Mouse (Mus musculus) forebrain, embryonic 11.5 days (tissue): ENCODE data around the gene Crbn. TPM values are rescaled to one million over a fixed set of nuclear protein-coding genes. Genes with fewer than 3 reads are reported as not detected.

Experiments
- ATAC-seq: fragments of 200-750 bp; cut with Nextera tagmentation; replicated peaks from 2 replicates; pipeline ENCODE4 v1.8.0; 2017; ENCODE audit warnings: moderate TSS enrichment; ENCODE audit not compliant: low FRiP score
- DNase-seq: peaks from one replicate; pipeline ENCODE4 v3.0.0-alpha.2; 2017; ENCODE audit warnings: low spot score
- H3K27ac ChIP-seq: fragments of 300-500 bp; sonication (generic); 2 replicates; pipeline ENCODE4 v1.5.1; 2014; ENCODE audit warnings: low read depth, low read length
- H3K27me3 ChIP-seq: fragments of 300-500 bp; sonication (generic); 2 replicates; pipeline ENCODE4 v1.6.1; 2014; ENCODE audit warnings: mild to moderate bottlenecking, low read length, mixed read lengths; ENCODE audit not compliant: control insufficient read depth, insufficient read depth
- H3K36me3 ChIP-seq: fragments of 300-500 bp; sonication (generic); 2 replicates; pipeline ENCODE4 v1.6.1; 2014; ENCODE audit warnings: mild to moderate bottlenecking, low read length, moderate library complexity, mixed read lengths; ENCODE audit not compliant: control insufficient read depth, insufficient read depth
- H3K4me1 ChIP-seq: fragments of 300-500 bp; sonication (generic); replicated peaks from 2 replicates; pipeline ENCODE4 v1.6.1; 2014; ENCODE audit warnings: low read length, mixed read lengths; ENCODE audit not compliant: control insufficient read depth, insufficient read depth
- H3K4me2 ChIP-seq: fragments of 300-500 bp; sonication (generic); 2 replicates; pipeline ENCODE4 v1.6.1; 2014; ENCODE audit warnings: low read depth, mild to moderate bottlenecking, low read length, moderate library complexity, mixed read lengths; ENCODE audit not compliant: severe bottlenecking
- H3K4me3 ChIP-seq: fragments of 300-500 bp; sonication (generic); 2 replicates; pipeline ENCODE4 v1.5.1; 2014; ENCODE audit warnings: low read depth, low read length
- H3K9ac ChIP-seq: fragments of 300-500 bp; sonication (generic); 2 replicates; pipeline ENCODE4 v1.6.1; 2014; ENCODE audit warnings: low read length
- H3K9me3 ChIP-seq: fragments of 300-500 bp; sonication (generic); 2 replicates; pipeline ENCODE4 v1.6.1; 2016; ENCODE audit warnings: low read length, mixed read lengths; ENCODE audit not compliant: control insufficient read depth
- WGBS: fragments of 180-500 bp; shearing (Covaris S2); extraction: QIAGEN DNeasy Blood & Tissue Kit; methylation state at CpG from one replicate; pipeline ENCODE4 v1.1.7; 2014; 5-methylcytosine and 5-hydroxymethylcytosine counted together
- polyA plus RNA-seq: library from polyadenylated mRNA; unstranded; fragments of >200 nt; fragmentation: Nextera tagmentation; extraction: Ambion mirVana; gene quantifications from 2 replicates; pipeline ENCODE4 v1.2.1, GENCODE M21; 2014

Gene Crbn
- polyA plus RNA-seq, 1 experiment from 2014 or later: 47.4 TPM

GRCm38 (mm10) chr6:106770046-106770445, 29.8 kb downstream of the Crbn start:
- peaks cover 3% of the 10 kb centered on the region; the same call in 1 of the 2 replicates for H3K4me1 ChIP-seq

GRCm38 (mm10) chr6:106769290-106769866, 30.5 kb downstream of the Crbn start:
- H3K27me3 ChIP-seq: no peaks in the 10 kb centered on the region
- peak overlapping the region; percentile 76 for H3K9ac ChIP-seq
- 2% methylated on average over 33 of the region's 33 CpGs for WGBS
- ATAC-seq (peak; percentile 77), DNase-seq (no peak)
- H3K4me2 ChIP-seq: peak overlapping the region; percentile 75
- H3K9me3 ChIP-seq: no peaks in the 10 kb centered on the region
- H3K4me3 ChIP-seq: peak overlapping the region; percentile 83
- H3K36me3 ChIP-seq: no peaks in the 10 kb centered on the region
- peaks cover 3% of the 10 kb centered on the region; the same call in 1 of the 2 replicates for H3K4me1 ChIP-seq
- H3K27ac ChIP-seq: no peak overlapping the region

More at GRCm38 (mm10) chr6:106770046-106770445, 29.8 kb downstream of the Crbn start:
- peak overlapping the region; percentile 75 for H3K4me2 ChIP-seq
- no peak for ATAC-seq
- DNase-seq: no peak
- H3K36me3 ChIP-seq: no peaks in the 10 kb centered on the region; the same call in 1 of the 2 replicates
- H3K27ac ChIP-seq: no peak overlapping the region
- 57% methylated on average over 4 of the region's 4 CpGs for WGBS
- no peaks in the 10 kb centered on the region for H3K9me3 ChIP-seq
- peak overlapping the region; percentile 76 for H3K9ac ChIP-seq
- peak overlapping the region; percentile 83 for H3K4me3 ChIP-seq
- no peaks in the 10 kb centered on the region for H3K27me3 ChIP-seq

- Histone ChIP-seq H3K27me3 (no peaks in the 10 kb centered on the region), H3K9me3 (no peaks in the 10 kb centered on the region), H3K4me3 (peak within 1 kb of the TSS; percentile 83), H3K4me1 (peaks cover 3% of the 10 kb centered on the region; the same call in 1 of the 2 replicates), H3K9ac (peak within 1 kb of the TSS; percentile 76), H3K27ac (no peak within 1 kb of the TSS), H3K36me3 (no peaks in the 10 kb centered on the region), H3K4me2 (peak within 1 kb of the TSS; percentile 75)
- DNase-seq (peak; percentile 98), ATAC-seq (peak; percentile 100)
- 9% methylated on average over 35 of the region's 35 CpGs for WGBS
Observed at GRCm38 (mm10) chr6:106768640-106769289, 31.1 kb downstream of the Crbn start, which contains the start of gene Trnt1. Gene Trnt1, plus strand, starts transcription at chr6:106769120.

GRCm38 (mm10) chr6:106766774-106767173, 33.1 kb downstream of the Crbn start:
- no peaks in the 10 kb centered on the region for H3K27me3 ChIP-seq
- no peak for DNase-seq
- WGBS: 78% methylated on average over 4 of the region's 4 CpGs

GRCm38 (mm10) chr6:106765892-106766291, 34.0 kb downstream of the Crbn start:
- no peak for ATAC-seq
- Histone ChIP-seq H3K36me3 (no peaks in the 10 kb centered on the region), H3K9me3 (no peaks in the 10 kb centered on the region), H3K4me3 (no peak overlapping the region), H3K27me3 (no peaks in the 10 kb centered on the region), H3K4me1 (peaks cover 3% of the 10 kb centered on the region; the same call in 1 of the 2 replicates), H3K9ac (no peak overlapping the region), H3K27ac (no peak overlapping the region), H3K4me2 (no peak overlapping the region)
- WGBS: 90% methylated on average over 1 of the region's 1 CpGs
- no peak for DNase-seq

More at GRCm38 (mm10) chr6:106766774-106767173, 33.1 kb downstream of the Crbn start:
- Histone ChIP-seq H3K4me1 (peaks cover 3% of the 10 kb centered on the region; the same call in 1 of the 2 replicates), H3K27ac (no peak overlapping the region), H3K4me3 (no peak overlapping the region), H3K9ac (no peak overlapping the region), H3K9me3 (no peaks in the 10 kb centered on the region), H3K4me2 (no peak overlapping the region), H3K36me3 (no peaks in the 10 kb centered on the region)
- ATAC-seq: no peak

GRCm38 (mm10) chr6:106761486-106761885, 38.4 kb downstream of the Crbn start:
- H3K4me3 ChIP-seq: no peak overlapping the region
- WGBS: 77% methylated on average over 1 of the region's 1 CpGs

GRCm38 (mm10) chr6:106760473-106761218, 39.2 kb downstream of the Crbn start:
- Histone ChIP-seq H3K4me2 (no peak overlapping the region), H3K9me3 (no peaks in the 10 kb centered on the region), H3K27me3 (no peaks in the 10 kb centered on the region), H3K4me3 (no peak overlapping the region), H3K4me1 (no peaks in the 10 kb centered on the region), H3K9ac (no peak overlapping the region), H3K36me3 (no peaks in the 10 kb centered on the region), H3K27ac (no peak overlapping the region)
- WGBS: 88% methylated on average over 3 of the region's 3 CpGs
- ATAC-seq (no peak), DNase-seq (no peak)

More at GRCm38 (mm10) chr6:106761486-106761885, 38.4 kb downstream of the Crbn start:
- Histone ChIP-seq H3K4me2 (no peak overlapping the region), H3K4me1 (no peaks in the 10 kb centered on the region), H3K27ac (no peak overlapping the region), H3K27me3 (no peaks in the 10 kb centered on the region), H3K9ac (no peak overlapping the region), H3K9me3 (no peaks in the 10 kb centered on the region), H3K36me3 (no peaks in the 10 kb centered on the region)
- ATAC-seq (no peak), DNase-seq (no peak)

- H3K27ac ChIP-seq: no peak overlapping the region
Observed at GRCm38 (mm10) chr6:106758299-106758698, 41.6 kb downstream of the Crbn start.

More at GRCm38 (mm10) chr6:106758299-106758698, 41.6 kb downstream of the Crbn start:
- H3K27me3 ChIP-seq: no peaks in the 10 kb centered on the region
- H3K4me3 ChIP-seq: no peak overlapping the region
- H3K36me3 ChIP-seq: no peaks in the 10 kb centered on the region
- H3K9ac ChIP-seq: no peak overlapping the region
- DNase-seq (no peak), ATAC-seq (no peak)
- H3K4me1 ChIP-seq: no peaks in the 10 kb centered on the region
- H3K9me3 ChIP-seq: no peaks in the 10 kb centered on the region
- 88% methylated on average over 3 of the region's 3 CpGs for WGBS
- no peak overlapping the region for H3K4me2 ChIP-seq
